Mouse (Mus musculus) right cerebral cortex, adult 18-20 months (tissue): ENCODE measurements around the gene Rapgef2.

Source experiments
- DNase-seq: peaks from one replicate; pipeline ENCODE4 v3.0.0; 2022; ENCODE audit warnings: mixed read lengths

The Rapgef2 gene

GRCm38 (mm10) chr3:79275856-79276645 is 10.3 kb downstream of the Rapgef2 start:
- no peak for DNase-seq

- DNase-seq: no peak
These were observed 13.0 kb downstream of the Rapgef2 start for GRCm38 (mm10) chr3:79273350-79273749.

GRCm38 (mm10) chr3:79272939-79273338 is 13.4 kb downstream of the Rapgef2 start:
- no peak for DNase-seq

DNA sequence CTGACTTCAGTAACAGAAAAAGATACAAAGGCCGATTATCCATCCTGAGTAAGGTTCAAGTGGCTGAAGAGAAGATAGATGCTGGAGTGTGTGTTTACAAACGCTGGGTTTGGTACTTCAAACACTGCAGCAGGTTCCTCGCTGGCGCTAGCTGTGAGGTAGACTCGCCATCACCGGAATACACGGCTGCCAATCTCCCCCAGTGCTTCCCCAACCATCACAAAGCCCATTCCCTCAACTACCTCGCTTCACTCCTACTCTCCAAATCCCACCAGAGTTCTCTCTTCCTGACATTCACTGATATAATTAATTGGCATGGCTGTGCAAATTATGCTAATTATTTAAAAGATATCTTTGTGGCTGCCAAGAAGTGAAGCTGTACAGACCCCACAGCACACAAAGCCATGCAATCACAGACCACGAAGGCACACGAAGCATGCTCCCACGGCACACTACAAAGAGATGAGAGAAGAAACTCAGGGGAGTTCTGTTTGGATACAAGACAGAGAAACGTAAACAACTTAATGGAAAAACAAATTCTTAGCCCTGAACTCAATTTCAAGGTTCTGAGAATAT is 15.2 kb downstream of the Rapgef2 start:
- DNase-seq: no peak

- no peak for DNase-seq
These were observed 16.4 kb downstream of the Rapgef2 start for GRCm38 (mm10) chr3:79269872-79270271.

- no peak for DNase-seq
These were observed 19.3 kb downstream of the Rapgef2 start for GRCm38 (mm10) chr3:79266976-79267375.

GRCm38 (mm10) chr3:79261816-79262316 is 24.5 kb downstream of the Rapgef2 start:
- DNase-seq: no peak

DNA sequence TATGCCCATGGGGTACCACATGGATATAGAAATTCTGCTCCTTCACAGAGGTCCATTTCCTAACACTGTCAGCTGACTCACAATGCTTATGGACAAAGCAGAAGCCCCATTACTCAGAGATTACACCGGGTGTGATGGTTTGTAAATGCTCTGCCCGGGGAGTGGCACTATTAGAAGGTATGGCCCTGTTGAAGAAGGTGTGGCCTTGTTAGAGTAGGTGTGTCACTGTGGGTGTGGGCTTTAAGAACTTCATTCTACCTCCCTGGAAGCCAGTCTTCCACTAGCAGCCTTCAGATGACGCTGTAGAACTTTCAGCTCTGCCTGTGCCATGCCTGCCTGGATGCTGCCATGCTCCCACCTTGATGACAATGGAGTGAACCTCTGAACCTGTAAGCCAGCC is 32.3 kb downstream of the Rapgef2 start:
- DNase-seq: no peak

DNA sequence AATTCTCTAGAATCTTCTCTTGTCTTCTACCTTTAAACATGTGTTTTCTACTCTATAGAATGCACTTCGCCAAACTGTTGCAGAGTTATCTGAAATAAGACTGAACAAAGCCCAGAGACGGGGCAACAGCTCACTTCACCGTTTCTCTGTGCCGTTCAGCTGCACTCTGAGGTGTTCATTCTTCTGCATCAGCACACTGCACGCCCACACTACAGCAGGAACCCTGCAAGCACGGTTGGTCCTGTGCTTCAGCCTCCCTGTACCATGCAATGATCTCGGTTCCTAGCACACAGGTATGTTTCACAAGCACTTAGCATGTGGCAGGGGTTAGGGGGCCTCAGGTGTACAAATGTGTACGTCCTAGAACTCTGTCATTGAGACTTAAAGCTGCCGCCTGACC is 32.9 kb downstream of the Rapgef2 start:
- DNase-seq: no peak

DNA sequence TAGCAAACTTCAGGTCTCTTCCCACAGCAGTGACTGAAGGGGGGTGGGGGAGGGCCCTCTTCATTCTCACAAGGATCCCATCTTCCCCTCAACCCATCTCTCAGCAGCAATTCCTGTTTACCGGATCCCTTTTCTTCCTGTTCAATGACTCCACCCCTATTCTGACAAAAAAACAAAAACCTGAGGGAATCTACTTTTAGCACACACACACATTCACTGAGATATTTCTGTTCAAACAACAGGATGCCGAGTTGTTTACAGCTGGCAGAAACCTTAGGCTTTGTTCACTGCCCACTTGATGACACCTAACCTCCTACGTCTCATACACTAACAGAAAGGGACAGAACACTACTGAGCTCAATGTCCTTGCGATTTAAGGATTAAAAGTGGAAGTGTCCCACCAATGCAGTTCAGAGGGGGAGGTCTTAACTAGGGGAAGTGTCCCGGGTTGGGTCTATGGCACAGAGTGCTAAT is 33.4 kb downstream of the Rapgef2 start:
- DNase-seq: no peak

DNA sequence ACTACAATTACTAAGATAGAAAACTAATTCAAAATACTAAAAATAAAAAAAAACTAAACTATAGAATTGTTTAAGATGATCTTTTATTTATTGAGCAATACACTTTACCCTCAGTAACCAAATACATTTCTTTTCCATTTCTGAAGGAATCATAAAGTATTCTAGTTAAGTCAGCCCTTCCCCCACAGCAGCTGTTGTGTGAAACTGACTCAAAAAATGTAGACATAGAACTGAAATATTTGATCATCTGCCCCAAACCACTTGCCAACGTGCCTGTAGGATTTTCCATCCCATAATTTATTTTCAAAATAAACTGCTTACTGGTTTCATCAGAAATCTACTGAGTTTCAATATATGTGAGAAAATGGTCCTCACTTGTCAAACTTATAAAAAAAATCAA is 36.4 kb downstream of the Rapgef2 start:
- peak; percentile 86 for DNase-seq

DNA sequence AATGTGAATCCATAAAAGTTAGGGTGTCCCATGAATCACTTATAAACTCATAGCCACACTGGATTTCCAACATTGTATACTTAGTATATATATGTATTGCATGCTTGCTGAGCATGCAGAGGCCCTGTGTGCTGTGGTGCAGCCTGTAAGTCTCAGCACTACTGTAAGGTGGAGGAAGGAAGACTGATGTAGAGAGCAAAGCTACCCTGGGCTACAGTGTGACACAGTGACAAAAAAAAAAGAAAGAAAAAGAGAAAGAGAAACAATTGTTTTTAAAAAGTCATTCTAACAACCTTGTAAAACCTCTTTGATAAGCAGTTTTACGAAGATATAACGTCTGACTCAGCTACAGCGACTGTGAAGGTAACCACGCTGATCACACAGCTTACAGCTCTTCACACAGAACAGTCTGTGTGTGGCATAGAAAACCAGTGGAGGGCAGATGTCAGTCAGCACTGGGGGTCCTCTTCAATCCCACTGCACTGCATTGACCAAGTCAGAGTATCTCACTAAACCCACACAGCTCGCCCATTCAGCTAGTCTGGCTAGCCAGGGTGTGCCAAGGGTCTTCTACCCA is 37.6 kb downstream of the Rapgef2 start:
- DNase-seq: no peak

- no peak for DNase-seq
These were observed 38.1 kb downstream of the Rapgef2 start for GRCm38 (mm10) chr3:79248208-79248607.

GRCm38 (mm10) chr3:79244347-79244746 is 42.0 kb downstream of the Rapgef2 start:
- peak; percentile 28 for DNase-seq

DNA sequence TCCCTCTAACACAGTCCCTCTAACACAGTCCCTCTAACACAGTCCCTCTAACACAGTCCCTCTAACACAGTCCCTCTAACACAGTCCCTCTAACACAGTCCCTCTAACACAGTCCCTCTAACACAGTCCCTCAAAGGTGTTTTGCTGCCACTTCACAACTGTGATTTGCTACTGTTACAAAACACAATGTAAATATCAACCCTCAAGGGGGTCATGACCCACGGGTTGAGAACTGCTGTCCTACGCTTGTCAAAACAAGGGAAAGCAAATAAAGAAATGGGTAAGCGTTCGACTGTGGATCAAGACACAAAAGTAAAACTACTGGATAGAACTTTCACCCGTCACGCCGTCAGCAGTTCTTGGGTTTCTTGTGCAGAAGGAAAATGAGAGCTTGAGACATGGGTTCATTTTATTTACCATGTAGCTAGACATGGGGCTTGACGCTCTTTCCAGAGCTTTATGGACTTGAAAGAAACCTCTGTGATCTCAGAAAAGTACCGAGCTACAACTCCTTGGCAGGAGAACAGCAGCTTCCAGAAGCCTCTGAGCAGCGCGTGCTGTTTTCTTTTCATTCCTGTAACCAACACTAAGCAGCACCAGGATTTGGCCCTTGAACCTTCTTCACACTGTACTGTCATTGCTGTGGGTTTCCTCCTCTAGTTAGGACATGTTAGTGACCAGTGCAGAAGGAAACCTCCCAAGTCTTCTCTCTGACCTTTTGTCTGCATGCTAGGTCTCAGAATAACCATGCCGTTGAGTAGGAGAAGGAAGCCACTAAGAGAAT is 43.2 kb downstream of the Rapgef2 start:
- no peak for DNase-seq

GRCm38 (mm10) chr3:79242298-79242697 is 44.0 kb downstream of the Rapgef2 start:
- DNase-seq: no peak

DNA sequence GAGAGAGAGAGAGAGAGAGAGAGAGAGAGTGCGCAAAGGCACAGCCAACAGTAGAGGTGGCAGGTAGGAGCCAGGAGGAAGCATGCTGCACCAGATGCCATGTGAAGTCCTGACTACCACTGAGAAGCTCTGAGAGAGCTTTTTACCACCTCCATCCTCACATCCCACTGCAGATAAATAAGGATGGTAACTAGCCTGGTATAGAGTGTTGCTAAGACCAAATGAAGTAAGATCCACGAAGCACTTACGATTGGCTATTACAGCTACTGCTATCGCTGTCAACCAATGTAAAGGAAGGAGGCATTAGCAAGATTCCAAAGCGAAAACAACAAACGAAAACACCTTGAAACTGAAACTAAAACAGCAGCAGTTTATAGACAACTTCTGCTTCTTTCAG is 47.3 kb downstream of the Rapgef2 start:
- DNase-seq: peak; percentile 31

DNA sequence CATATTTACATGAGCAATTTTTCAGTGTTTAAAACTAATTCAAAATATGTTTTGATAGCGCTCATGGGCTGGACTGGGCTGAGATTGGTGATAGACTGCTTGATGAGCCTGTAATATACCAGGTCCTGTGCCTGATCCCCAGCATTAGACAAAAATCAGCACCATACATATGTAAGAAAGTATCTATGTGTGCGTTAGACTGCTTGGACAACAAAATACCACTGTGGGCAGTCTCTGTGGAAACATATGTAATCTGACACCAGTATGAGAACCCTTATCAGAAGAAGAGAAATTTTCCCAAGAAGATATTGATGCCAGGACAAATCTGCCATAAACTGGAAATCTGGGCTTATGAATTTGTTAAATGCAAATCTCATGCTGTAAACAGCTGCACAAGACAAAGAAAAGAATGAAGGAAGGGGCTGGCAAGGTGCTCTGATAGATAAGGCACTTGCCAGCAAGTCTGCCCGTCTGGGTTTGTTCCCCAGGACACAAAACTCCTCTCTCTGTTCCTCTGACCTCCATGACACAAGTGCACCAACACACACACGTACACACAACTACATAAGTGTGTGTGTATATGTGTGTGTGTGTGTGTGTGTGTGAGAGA is 47.8 kb downstream of the Rapgef2 start:
- DNase-seq: no peak

DNA sequence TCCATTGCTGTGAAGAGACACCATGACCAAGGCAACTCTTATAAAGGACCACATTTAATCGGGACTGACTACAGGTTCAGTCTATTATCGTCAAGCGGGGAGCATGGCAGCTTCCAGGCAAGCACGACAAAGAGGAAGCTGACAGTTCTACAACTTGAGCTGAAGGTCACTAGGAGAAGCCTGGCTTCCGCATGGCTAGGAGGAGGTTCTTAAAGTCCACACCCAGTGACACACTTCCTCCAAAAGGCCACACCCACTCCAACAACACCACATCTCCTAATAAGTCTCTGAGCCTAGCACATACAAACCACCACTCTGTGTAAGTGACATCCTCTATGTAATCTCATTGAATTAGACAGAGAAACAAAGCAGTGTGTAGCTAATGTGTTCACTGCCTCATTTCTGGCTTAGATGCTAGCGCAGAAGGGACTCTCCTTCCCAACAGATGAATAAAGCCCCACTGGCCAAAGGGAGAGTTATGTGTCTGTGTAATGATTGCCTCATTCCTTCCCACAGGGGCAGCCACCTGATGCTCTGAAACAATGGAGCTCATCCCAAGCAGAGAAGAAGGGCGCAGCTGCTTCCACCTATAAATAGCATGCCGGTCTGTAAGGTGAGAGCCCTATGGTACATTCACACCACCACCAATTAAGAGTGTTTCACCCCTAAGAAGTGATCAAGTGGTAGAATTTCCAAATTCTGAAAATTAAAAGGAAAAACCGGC is 48.5 kb downstream of the Rapgef2 start:
- no peak for DNase-seq

DNA sequence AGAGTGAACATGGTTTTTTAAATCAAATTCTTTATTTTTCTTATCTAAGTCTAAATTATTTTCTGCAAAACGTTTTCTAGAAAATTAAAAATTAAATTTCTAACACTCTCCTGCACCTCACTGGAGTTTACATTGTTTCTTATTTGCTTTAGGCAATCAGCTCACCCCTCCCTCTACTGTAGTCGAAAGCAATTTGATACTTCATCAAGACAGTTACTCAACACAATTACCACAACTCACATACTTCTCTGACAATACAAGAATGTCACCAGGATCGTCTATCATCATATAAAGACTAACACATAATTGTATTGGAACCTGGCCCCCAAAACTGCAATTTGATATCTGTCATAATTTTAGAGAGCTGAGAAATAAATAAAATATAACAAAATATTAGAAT is 51.8 kb downstream of the Rapgef2 start:
- DNase-seq: no peak

DNA sequence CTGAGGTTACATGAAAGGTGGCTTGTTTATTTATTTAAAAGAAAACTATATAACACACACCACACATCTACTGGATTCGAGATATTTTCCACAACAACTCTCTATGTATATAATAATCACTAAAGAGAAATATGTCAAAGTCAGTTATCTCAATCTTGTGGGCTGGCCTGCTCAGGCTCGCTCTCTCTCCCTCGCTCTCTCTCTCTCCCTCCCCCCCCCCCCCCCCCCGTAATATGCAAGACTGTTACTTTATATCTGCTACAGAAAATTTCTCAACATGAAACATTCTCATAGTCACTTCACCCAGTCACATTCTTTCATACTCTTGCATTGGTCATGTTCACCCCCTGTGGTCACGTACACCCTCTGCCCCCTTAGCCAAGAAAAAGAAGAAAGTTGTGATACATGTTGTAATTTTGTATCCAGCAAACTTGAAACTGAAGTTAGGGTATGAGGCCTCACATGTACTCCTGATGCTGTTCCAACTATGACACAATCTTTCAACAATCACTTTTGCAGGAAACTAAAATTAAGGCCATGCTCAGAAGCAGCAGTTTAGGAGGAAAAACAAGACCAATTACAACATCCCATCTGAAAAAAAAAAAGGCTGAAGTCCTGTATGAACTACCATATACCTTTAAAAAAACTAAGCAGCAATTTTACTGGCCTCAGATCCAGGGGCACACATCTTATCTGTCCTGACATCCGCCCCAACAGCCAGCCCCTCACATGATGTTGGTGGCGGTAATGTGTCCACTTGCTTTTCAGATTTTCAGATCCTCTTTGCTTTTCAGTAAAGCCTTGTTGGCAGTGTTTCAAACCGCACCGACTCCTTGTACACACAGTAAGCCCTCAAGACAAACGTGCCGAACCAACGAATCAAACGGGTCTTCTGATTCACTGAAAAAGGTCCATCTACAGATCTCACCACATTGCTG is 52.6 kb downstream of the Rapgef2 start:
- DNase-seq: no peak
